Mouse (Mus musculus): ENCODE measurements at regions not wholly inside any gene's neighbourhood (a gene's known extent, or its start where the extent isn't known, plus 50 kb on each side); places are given as distances from the start of the nearest gene placed in this dataset.

DNA sequence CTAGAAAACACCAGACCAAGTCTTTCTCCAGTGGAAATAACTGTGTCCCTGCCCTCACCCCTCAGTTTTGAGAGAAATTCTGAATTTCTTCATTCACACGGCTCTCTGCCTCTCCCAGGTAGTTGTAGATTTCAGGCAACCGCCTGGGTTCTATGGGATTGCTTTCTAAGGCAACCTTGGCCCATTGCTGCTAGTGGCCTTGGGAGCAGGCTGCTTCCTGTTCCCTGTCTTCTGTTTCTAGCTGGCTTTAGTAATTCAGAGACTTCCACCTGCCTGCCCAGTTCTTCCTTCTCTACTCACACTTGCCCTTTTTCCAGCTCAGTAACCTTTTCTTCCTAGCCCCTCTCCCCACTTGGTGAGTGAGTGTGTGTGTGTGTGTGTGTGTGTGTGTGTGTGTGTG is 187.1 kb downstream of the Abcc12 start:
- no peak for TF ChIP-seq CTCF (IDR thresholded peaks at IDR 0.05; ENCODE audit: low read depth)
- TF ChIP-seq EP300 (IDR thresholded peaks at IDR 0.05; ENCODE audit: low read depth): no peak
